Mouse (Mus musculus) cortical plate, adult 2 months (tissue): ENCODE results near the gene Stag3.

Experiments used
- CTCF ChIP-seq: fragments of 200-500 bp; IDR thresholded peaks from 2 replicates; pipeline ENCODE4 v1.5.1; 2011; ENCODE audit warnings: mild to moderate bottlenecking, control low read depth, low read length; ENCODE audit not compliant: insufficient read depth; ENCODE audit errors: extremely low read depth
- POLR2A ChIP-seq: fragments of 200-500 bp; IDR thresholded peaks from 2 replicates; pipeline ENCODE4 v1.6.1; 2011; ENCODE audit warnings: mild to moderate bottlenecking, low read length, control low read depth; ENCODE audit not compliant: insufficient read depth; ENCODE audit errors: extremely low read depth

GRCm38 (mm10) chr5:138256094-138256467 is 24.0 kb upstream of the Stag3 start:
- TF ChIP-seq POLR2A = no peak
- TF ChIP-seq CTCF = no peak
